Comparison of ENCODE assay signal across 10 mouse cellular contexts in genomic region chr5:93265164-93265800, GRCm38 (mm10). TPM values are rescaled to one million over a fixed set of nuclear protein-coding genes. Genes with fewer than 3 reads are reported as not detected.
DNase-seq lines count a peak whose midpoint lies in the region; ATAC-seq lines count a peak whose summit lies in the region.
"Had no signal": no experiment of that assay in that cellular context is flagged by ENCODE, and none has a peak within 500 bp of the region (broad histone marks: within the 10 kb centered on the region; RNA-seq: fewer than 3 reads in every experiment).

No protein-coding gene starts in this region.

- no peaks in the 10 kb centered on the region for H3K9me3 ChIP-seq in heart, embryonic 11.5 days (replicated peaks; ENCODE audit: control insufficient read depth, low read length)
- no peaks in the 10 kb centered on the region for H3K9me3 ChIP-seq in heart, embryonic 16.5 days (replicated peaks; ENCODE audit: control insufficient read depth, low read length)
- H3K9me3 ChIP-seq: forebrain, embryonic 15.5 days; midbrain, embryonic 12.5 days had no signal

- H3K36me3 ChIP-seq in heart, embryonic 11.5 days (ENCODE audit: control insufficient read depth, insufficient read depth, low read length): no peaks in the 10 kb centered on the region
- H3K36me3 ChIP-seq in heart, embryonic 16.5 days (ENCODE audit: control insufficient read depth, insufficient read depth): no peaks in the 10 kb centered on the region
- H3K36me3 ChIP-seq: midbrain, embryonic 12.5 days had no signal

- no peak overlapping the region for H3K27ac ChIP-seq in heart, embryonic 11.5 days (ENCODE audit: low read depth, low read length)
- H3K27ac ChIP-seq in heart, embryonic 16.5 days (ENCODE audit: low read length): 0 out of 2 replicates have a peak overlapping the region, but pooled peaks have one; percentile 4
- H3K27ac ChIP-seq: forebrain, embryonic 15.5 days had no signal

- no peak overlapping the region for H3K4me2 ChIP-seq in heart, embryonic 11.5 days
- no peak overlapping the region for H3K4me2 ChIP-seq in heart, embryonic 16.5 days (ENCODE audit: low read depth, low read length)
- H3K4me2 ChIP-seq: forebrain, embryonic 15.5 days; midbrain, embryonic 12.5 days had no signal

- WGBS in heart, embryonic 11.5 days (ENCODE audit: insufficient replicate concordance): 72% methylated on average over 7 of the region's 7 CpGs
- WGBS in heart, embryonic 16.5 days: 69% methylated on average over 7 of the region's 7 CpGs

- H3K4me3 ChIP-seq in heart, embryonic 11.5 days (ENCODE audit: low read depth, low read length): no peak overlapping the region
- H3K4me3 ChIP-seq in heart, embryonic 16.5 days (ENCODE audit: low read length): no peak overlapping the region
- H3K4me3 ChIP-seq: forebrain, embryonic 15.5 days; midbrain, embryonic 12.5 days had no signal

- H3K4me1 ChIP-seq in heart, embryonic 11.5 days (ENCODE audit: control insufficient read depth, insufficient read depth, low read length): peaks cover 7% of the 10 kb centered on the region
- H3K4me1 ChIP-seq in heart, embryonic 16.5 days (ENCODE audit: control insufficient read depth, insufficient read depth, low read length): peaks cover 21% of the 10 kb centered on the region

- no peak overlapping the region for H3K9ac ChIP-seq in heart, embryonic 11.5 days (ENCODE audit: low read depth, low read length)
- H3K9ac ChIP-seq in heart, embryonic 16.5 days (ENCODE audit: low read length): no peak overlapping the region
- H3K9ac ChIP-seq: forebrain, embryonic 15.5 days; midbrain, embryonic 12.5 days had no signal

- no peaks in the 10 kb centered on the region for H3K27me3 ChIP-seq in heart, embryonic 11.5 days (ENCODE audit: control insufficient read depth, insufficient read depth, low read length)
- H3K27me3 ChIP-seq in heart, embryonic 16.5 days (ENCODE audit: control insufficient read depth, insufficient read depth, low read length): no peaks in the 10 kb centered on the region
- H3K27me3 ChIP-seq: forebrain, embryonic 15.5 days; midbrain, embryonic 12.5 days had no signal

- ATAC-seq in heart, embryonic 11.5 days (replicated peaks; ENCODE audit: insufficient number of reproducible peaks, low FRiP score, low TSS enrichment): no peak
- ATAC-seq in heart, embryonic 16.5 days (replicated peaks; ENCODE audit: extremely low read depth, insufficient read depth, low FRiP score): no peak
- no peak for ATAC-seq in erythroid progenitor cell, adult 5-6 weeks (replicated peaks; ENCODE audit: low FRiP score, poor library complexity, severe bottlenecking)
- ATAC-seq: forebrain, embryonic 15.5 days had no signal

- peak; percentile 16 for DNase-seq in heart, adult 8-10 months (ENCODE audit: low spot score)
- peak; percentile 88 for DNase-seq in A20 (ENCODE audit: low read depth, low spot score)
- peak; percentile 19 for DNase-seq in lung, postnatal 10 days
- no peak for DNase-seq in frontal cortex, postnatal 14 days (ENCODE audit: low spot score in 2 of 2)
- no peak for DNase-seq in embryo, embryonic 9.5 days (ENCODE audit: extremely low spot score)

RNA-seq across cellular contexts. Expression of gene Ccng2, which starts 1.8 kb away (rescaled TPM):
- 10 to 100 TPM; 10.4 to 12.9 (median 11.6) TPM for total RNA-seq in heart, adult 8-10 months (2022)
- polyA plus RNA-seq in heart, embryonic 11.5 days (2014; fragmentation: Nextera tagmentation; extraction: Ambion mirVana): 39.5 and 44.0 TPM in 2 replicates
- polyA plus RNA-seq in heart, embryonic 16.5 days (2015; fragmentation: Nextera tagmentation; extraction: Ambion mirVana): 38.3 and 46.9 TPM in 2 replicates
- 17.3 and 34.4 TPM in 2 replicates for total RNA-seq in erythroid progenitor cell, adult 5-6 weeks (2015; ENCODE audit: low replicate concordance)
- 21.1 and 27.2 TPM in 2 replicates for total RNA-seq in erythroid progenitor cell, adult 5-6 weeks (2017; ENCODE audit: low replicate concordance)

RNA-seq across cellular contexts. Expression of gene 2010109A12Rik, which starts 59.0 kb away (rescaled TPM):
- total RNA-seq in heart, adult 8-10 months (2022): under 1 TPM in 2 of 4 experiments, not detected in 2; 0.40 to 0.69 TPM
- 1.2 and 1.6 TPM in 2 replicates for polyA plus RNA-seq in heart, embryonic 11.5 days (2014; fragmentation: Nextera tagmentation; extraction: Ambion mirVana)
- polyA plus RNA-seq in heart, embryonic 16.5 days (2015; fragmentation: Nextera tagmentation; extraction: Ambion mirVana): 1.4 and 2.0 TPM in 2 replicates
- not detected in 2 replicates for total RNA-seq in erythroid progenitor cell, adult 5-6 weeks (2015; ENCODE audit: low replicate concordance)
- total RNA-seq in erythroid progenitor cell, adult 5-6 weeks (2017; ENCODE audit: low replicate concordance): 1.8 TPM in 1 of 2 replicates, not detected in the other

RNA-seq across cellular contexts. Expression of gene Ccni, which starts 59.0 kb away (rescaled TPM):
- total RNA-seq in heart, adult 8-10 months (2022): 100 to 1,000 TPM; 119 to 175 (median 143) TPM
- 96.5 and 99.1 TPM in 2 replicates for polyA plus RNA-seq in heart, embryonic 11.5 days (2014; fragmentation: Nextera tagmentation; extraction: Ambion mirVana)
- 79.2 and 84.1 TPM in 2 replicates for polyA plus RNA-seq in heart, embryonic 16.5 days (2015; fragmentation: Nextera tagmentation; extraction: Ambion mirVana)
- 161 and 174 TPM in 2 replicates for total RNA-seq in erythroid progenitor cell, adult 5-6 weeks (2015; ENCODE audit: low replicate concordance)
- total RNA-seq in erythroid progenitor cell, adult 5-6 weeks (2017; ENCODE audit: low replicate concordance): 129 and 151 TPM in 2 replicates

Comparison
In these comparisons a context has a peak if more than half of its experiments do, and no peak if none do; other contexts are left out.
1. DNase-seq: peak in heart, adult 8-10 months (single experiment), A20 (single experiment) and lung, postnatal 10 days (single experiment); none in frontal cortex, postnatal 14 days (0 of 2) and embryo, embryonic 9.5 days (single experiment).